Mouse (Mus musculus) hindbrain, embryonic 12.5 days (tissue): ENCODE measurements around the gene Ly6g6c. TPM values are rescaled to one million over a fixed set of nuclear protein-coding genes. Genes with fewer than 3 reads are reported as not detected.

Source experiments
- ATAC-seq: fragments of 200-750 bp; cut with Nextera tagmentation; 2 replicates; pipeline ENCODE4 v1.8.0; 2017; ENCODE audit warnings: moderate TSS enrichment; ENCODE audit not compliant: low FRiP score
- H3K27ac ChIP-seq: fragments of 300-500 bp; sonication (generic); 2 replicates; pipeline ENCODE4 v1.5.1; 2016; ENCODE audit warnings: mild to moderate bottlenecking
- H3K27me3 ChIP-seq: fragments of 300-500 bp; sonication (generic); 2 replicates; pipeline ENCODE4 v1.6.1; 2016; ENCODE audit warnings: mild to moderate bottlenecking
- H3K36me3 ChIP-seq: fragments of 300-500 bp; sonication (generic); 2 replicates; pipeline ENCODE4 v1.6.1; 2016; ENCODE audit warnings: mild to moderate bottlenecking
- H3K4me1 ChIP-seq: fragments of 300-500 bp; sonication (generic); 2 replicates; pipeline ENCODE4 v1.6.1; 2016
- H3K4me2 ChIP-seq: fragments of 300-500 bp; sonication (generic); replicated peaks from 2 replicates; pipeline ENCODE4 v1.6.1; 2016; ENCODE audit warnings: mild to moderate bottlenecking
- H3K4me3 ChIP-seq: fragments of 300-500 bp; sonication (generic); 2 replicates; pipeline ENCODE4 v1.5.1; 2016; ENCODE audit warnings: mild to moderate bottlenecking
- H3K9ac ChIP-seq: fragments of 300-500 bp; sonication (generic); 2 replicates; pipeline ENCODE4 v1.6.1; 2016; ENCODE audit warnings: mild to moderate bottlenecking, moderate library complexity
- H3K9me3 ChIP-seq: fragments of 300-500 bp; sonication (generic); replicated peaks from 2 replicates; pipeline ENCODE4 v1.6.1; 2016; ENCODE audit warnings: mild to moderate bottlenecking
- WGBS: fragments of 180-500 bp; shearing (Covaris S2); methylation state at CpG from one replicate; pipeline ENCODE4 v1.1.7; 2016; 5-methylcytosine and 5-hydroxymethylcytosine counted together
- polyA plus RNA-seq: library from polyadenylated mRNA; unstranded; fragments of >200 nt; fragmentation: Nextera tagmentation; extraction: Ambion mirVana; gene quantifications from 2 replicates; pipeline ENCODE4 v1.2.1, GENCODE M21; 2016

The Ly6g6c gene
- polyA plus RNA-seq, 1 experiment from 2014 or later, result not detected

- no peak overlapping the region for H3K4me2 ChIP-seq
- H3K4me3 ChIP-seq, result no peak overlapping the region
- no peak for ATAC-seq
- peaks cover 90% of the 10 kb centered on the region for H3K36me3 ChIP-seq
- 84% methylated on average over 12 of the region's 12 CpGs for WGBS
- no peaks in the 10 kb centered on the region for H3K27me3 ChIP-seq
- H3K9ac ChIP-seq, result no peak overlapping the region
- no peak overlapping the region for H3K27ac ChIP-seq
- H3K4me1 ChIP-seq, result no peaks in the 10 kb centered on the region
- no peaks in the 10 kb centered on the region for H3K9me3 ChIP-seq
Observed at GRCm38 (mm10) chr17:35096597-35096996, 31.4 kb downstream of the Ly6g6c start.

DNA sequence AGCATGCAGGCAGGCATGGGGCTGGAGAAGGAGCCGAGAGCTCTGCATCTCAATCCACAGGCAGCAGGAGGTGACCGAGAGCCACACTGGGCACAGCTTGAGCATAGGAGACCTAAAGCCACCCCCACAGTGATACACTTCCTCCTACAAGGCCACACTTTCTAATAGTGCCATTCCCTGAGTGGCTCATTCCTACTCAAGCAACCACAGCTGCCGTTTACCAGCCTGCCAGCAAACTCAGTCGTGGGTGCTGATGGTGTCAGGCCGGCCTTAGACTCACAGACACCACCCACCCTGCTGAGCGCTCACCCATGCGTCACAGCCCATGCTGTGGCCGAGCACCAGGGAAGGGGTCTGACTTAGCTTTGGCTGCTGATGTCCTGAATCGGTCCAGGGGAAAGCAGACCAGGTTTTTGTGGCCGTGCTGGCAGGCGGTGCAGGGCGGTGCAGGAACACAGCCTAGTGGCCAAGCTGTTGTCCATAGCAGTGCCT lies 32.0 kb downstream of the Ly6g6c start:
- peaks cover 90% of the 10 kb centered on the region for H3K36me3 ChIP-seq
- no peak for ATAC-seq

GRCm38 (mm10) chr17:35100196-35100765 lies 35.1 kb downstream of the Ly6g6c start:
- Histone ChIP-seq H3K36me3 (peaks cover 79% of the 10 kb centered on the region), H3K9ac (no peak overlapping the region), H3K4me3 (no peak overlapping the region)

More for the DNA sequence above, 32.0 kb downstream of the Ly6g6c start:
- WGBS, result 79% methylated on average over 12 of the region's 12 CpGs
- H3K9me3 ChIP-seq, result no peaks in the 10 kb centered on the region
- no peaks in the 10 kb centered on the region for H3K27me3 ChIP-seq
- H3K27ac ChIP-seq, result no peak overlapping the region
- H3K4me2 ChIP-seq, result no peak overlapping the region
- H3K4me3 ChIP-seq, result no peak overlapping the region
- no peak overlapping the region for H3K9ac ChIP-seq
- no peaks in the 10 kb centered on the region for H3K4me1 ChIP-seq

DNA sequence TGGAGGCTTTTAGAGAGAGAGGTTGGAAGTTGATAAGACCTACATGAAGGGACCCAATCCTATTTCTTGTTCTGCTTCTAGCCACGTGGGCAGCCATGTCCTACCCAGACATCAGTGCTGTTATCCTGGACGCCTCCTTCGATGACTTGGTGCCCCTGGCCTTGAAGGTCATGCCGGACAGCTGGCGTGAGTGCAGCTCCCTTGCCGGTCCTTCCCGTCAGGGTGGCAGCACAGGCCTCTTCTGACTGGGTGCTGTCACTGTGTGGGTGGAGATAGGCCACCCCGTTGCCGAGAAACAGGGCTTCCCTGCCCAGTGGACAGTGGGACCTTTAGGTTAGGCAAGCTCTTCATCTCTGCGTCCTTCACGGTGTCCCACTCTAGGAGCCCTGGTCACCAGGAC lies 36.0 kb downstream of the Ly6g6c start:
- peaks cover 2% of the 10 kb centered on the region; the same call in 1 of the 2 replicates for H3K4me1 ChIP-seq
- no peaks in the 10 kb centered on the region for H3K27me3 ChIP-seq
- no peak overlapping the region for H3K4me2 ChIP-seq
- no peak overlapping the region for H3K9ac ChIP-seq
- 88% methylated on average over 11 of the region's 11 CpGs for WGBS
- H3K36me3 ChIP-seq, result peaks cover 72% of the 10 kb centered on the region
- ATAC-seq, result no peak
- no peak overlapping the region for H3K4me3 ChIP-seq
- H3K9me3 ChIP-seq, result no peaks in the 10 kb centered on the region
- H3K27ac ChIP-seq, result no peak overlapping the region

More at GRCm38 (mm10) chr17:35100196-35100765, 35.1 kb downstream of the Ly6g6c start:
- Histone ChIP-seq H3K27me3 (no peaks in the 10 kb centered on the region), H3K4me2 (no peak overlapping the region), H3K27ac (no peak overlapping the region), H3K9me3 (no peaks in the 10 kb centered on the region), H3K4me1 (no peaks in the 10 kb centered on the region)
- WGBS, result 70% methylated on average over 10 of the region's 10 CpGs
- ATAC-seq, result no peak

- peaks cover 61% of the 10 kb centered on the region for H3K36me3 ChIP-seq
- no peak overlapping the region for H3K4me3 ChIP-seq
- no peak for ATAC-seq
Observed at GRCm38 (mm10) chr17:35102299-35102698, 37.1 kb downstream of the Ly6g6c start.

GRCm38 (mm10) chr17:35103221-35103690 lies 38.1 kb downstream of the Ly6g6c start:
- H3K27ac ChIP-seq, result no peak overlapping the region
- H3K36me3 ChIP-seq, result peaks cover 57% of the 10 kb centered on the region
- no peaks in the 10 kb centered on the region for H3K27me3 ChIP-seq
- 0 out of 2 replicates have a peak overlapping the region, but pooled peaks have one; percentile 27 for H3K9ac ChIP-seq
- no peak for ATAC-seq
- H3K4me3 ChIP-seq, result no peak overlapping the region
- 71% methylated on average over 6 of the region's 6 CpGs for WGBS
- H3K4me2 ChIP-seq, result no peak overlapping the region
- peaks cover 4% of the 10 kb centered on the region; the same call in 1 of the 2 replicates for H3K4me1 ChIP-seq
- no peaks in the 10 kb centered on the region for H3K9me3 ChIP-seq

More at GRCm38 (mm10) chr17:35102299-35102698, 37.1 kb downstream of the Ly6g6c start:
- Histone ChIP-seq H3K9ac (no peak overlapping the region), H3K27ac (no peak overlapping the region), H3K9me3 (no peaks in the 10 kb centered on the region), H3K4me2 (no peak overlapping the region), H3K27me3 (no peaks in the 10 kb centered on the region), H3K4me1 (peaks cover 4% of the 10 kb centered on the region; the same call in 1 of the 2 replicates)
- 81% methylated on average over 8 of the region's 8 CpGs for WGBS

DNA sequence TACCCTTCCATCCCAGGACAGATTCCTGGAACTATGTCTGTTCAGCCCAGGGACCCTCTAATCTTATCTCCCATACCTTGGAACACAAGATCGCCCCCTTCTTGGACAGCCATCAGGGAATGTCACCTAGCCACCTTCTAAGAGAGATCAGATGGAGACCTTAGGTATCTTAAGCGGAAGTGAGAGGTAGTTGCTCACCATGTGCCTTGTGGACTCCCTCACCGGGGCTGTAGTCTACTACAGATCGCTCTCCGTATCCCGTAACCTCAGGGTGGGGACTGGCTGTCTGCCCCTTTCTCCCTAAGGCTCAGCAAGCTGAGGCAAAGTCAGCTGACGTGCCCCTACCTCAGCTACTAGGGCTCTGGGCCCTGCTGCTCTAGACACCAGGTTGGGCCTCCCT lies 38.9 kb downstream of the Ly6g6c start:
- Histone ChIP-seq H3K27ac (no peak overlapping the region), H3K9me3 (no peaks in the 10 kb centered on the region), H3K9ac (no peak overlapping the region), H3K4me2 (no peak overlapping the region), H3K36me3 (peaks cover 50% of the 10 kb centered on the region), H3K4me3 (no peak overlapping the region), H3K27me3 (no peaks in the 10 kb centered on the region), H3K4me1 (peaks cover 4% of the 10 kb centered on the region; the same call in 1 of the 2 replicates)
- no peak for ATAC-seq
- 92% methylated on average over 7 of the region's 7 CpGs for WGBS

- ATAC-seq, result no peak
- Histone ChIP-seq H3K27ac (no peak overlapping the region), H3K36me3 (peaks cover 43% of the 10 kb centered on the region), H3K9me3 (no peaks in the 10 kb centered on the region), H3K4me2 (no peak overlapping the region), H3K27me3 (no peaks in the 10 kb centered on the region), H3K9ac (no peak overlapping the region), H3K4me3 (no peak overlapping the region), H3K4me1 (peaks cover 4% of the 10 kb centered on the region; the same call in 1 of the 2 replicates)
- 78% methylated on average over 6 of the region's 6 CpGs for WGBS
Observed at GRCm38 (mm10) chr17:35104754-35105153, 39.6 kb downstream of the Ly6g6c start.

- Histone ChIP-seq H3K9me3 (no peaks in the 10 kb centered on the region), H3K27ac (no peak overlapping the region), H3K9ac (peak overlapping the region; percentile 51), H3K4me2 (peak overlapping the region; percentile 37), H3K4me3 (no peak overlapping the region), H3K36me3 (peaks cover 32% of the 10 kb centered on the region), H3K4me1 (peaks cover 4% of the 10 kb centered on the region; the same call in 1 of the 2 replicates), H3K27me3 (no peaks in the 10 kb centered on the region)
- 26% methylated on average over 13 of the region's 13 CpGs for WGBS
- no peak for ATAC-seq
Observed at GRCm38 (mm10) chr17:35105740-35106389, 40.7 kb downstream of the Ly6g6c start.

GRCm38 (mm10) chr17:35106522-35106921 lies 41.3 kb downstream of the Ly6g6c start:
- Histone ChIP-seq H3K9ac (no peak overlapping the region; the same call in 1 of the 2 replicates), H3K27ac (no peak overlapping the region), H3K36me3 (peaks cover 25% of the 10 kb centered on the region), H3K9me3 (no peaks in the 10 kb centered on the region), H3K27me3 (no peaks in the 10 kb centered on the region), H3K4me3 (no peak overlapping the region), H3K4me2 (no peak overlapping the region), H3K4me1 (peaks cover 4% of the 10 kb centered on the region; the same call in 1 of the 2 replicates)
- 62% methylated on average over 3 of the region's 3 CpGs for WGBS
- ATAC-seq, result no peak

GRCm38 (mm10) chr17:35108097-35108496 lies 42.9 kb downstream of the Ly6g6c start, which contains the start of gene Ly6g5c:
Ly6g5c (plus strand) TSS chr17:35108279.
- Histone ChIP-seq H3K9ac (no peak within 1 kb of the TSS), H3K4me1 (peaks cover 4% of the 10 kb centered on the region; the same call in 1 of the 2 replicates), H3K4me3 (no peak within 1 kb of the TSS), H3K27me3 (no peaks in the 10 kb centered on the region), H3K27ac (no peak within 1 kb of the TSS), H3K9me3 (no peaks in the 10 kb centered on the region), H3K4me2 (no peak within 1 kb of the TSS), H3K36me3 (peaks cover 9% of the 10 kb centered on the region)
- no peak for ATAC-seq
- 82% methylated on average over 6 of the region's 6 CpGs for WGBS

GRCm38 (mm10) chr17:35111774-35112173 lies 46.6 kb downstream of the Ly6g6c start:
- Histone ChIP-seq H3K27ac (no peak overlapping the region), H3K27me3 (no peaks in the 10 kb centered on the region), H3K4me2 (no peak overlapping the region), H3K4me1 (no peaks in the 10 kb centered on the region), H3K4me3 (no peak overlapping the region), H3K9me3 (no peaks in the 10 kb centered on the region), H3K9ac (no peak overlapping the region), H3K36me3 (peaks cover 26% of the 10 kb centered on the region)
- 67% methylated on average over 9 of the region's 9 CpGs for WGBS
- no peak for ATAC-seq
